Mouse (Mus musculus) cerebral cortex, adult 2 months (tissue): ENCODE data around the gene Scgb1b3.

Source experiments
- WGBS: fragments of 180-500 bp; shearing (Covaris S2); methylation state at CpG from one replicate; pipeline ENCODE4 v1.1.7; 2018; 5-methylcytosine and 5-hydroxymethylcytosine counted together

Gene Scgb1b3

GRCm38 (mm10) chr7:31375292-31375691, at the start of gene Scgb1b3:
TSS of gene Scgb1b3 (plus strand) at chr7:31375592.
- 74% methylated on average over 3 of the region's 3 CpGs for WGBS

GRCm38 (mm10) chr7:31362022-31362560, 13.3 kb upstream of the Scgb1b3 start, which contains the start of gene Scgb2b3:
TSS of gene Scgb2b3 (minus strand) at chr7:31362072.
- 70% methylated on average over 4 of the region's 4 CpGs for WGBS
